Mouse (Mus musculus): ENCODE results near the gene Mrpl42. TPM values are rescaled to one million over a fixed set of nuclear protein-coding genes. Genes with fewer than 3 reads are reported as not detected.

Gene Mrpl42
- polyA plus RNA-seq, 1 experiment from 2014 or later, result 432 TPM

DNA sequence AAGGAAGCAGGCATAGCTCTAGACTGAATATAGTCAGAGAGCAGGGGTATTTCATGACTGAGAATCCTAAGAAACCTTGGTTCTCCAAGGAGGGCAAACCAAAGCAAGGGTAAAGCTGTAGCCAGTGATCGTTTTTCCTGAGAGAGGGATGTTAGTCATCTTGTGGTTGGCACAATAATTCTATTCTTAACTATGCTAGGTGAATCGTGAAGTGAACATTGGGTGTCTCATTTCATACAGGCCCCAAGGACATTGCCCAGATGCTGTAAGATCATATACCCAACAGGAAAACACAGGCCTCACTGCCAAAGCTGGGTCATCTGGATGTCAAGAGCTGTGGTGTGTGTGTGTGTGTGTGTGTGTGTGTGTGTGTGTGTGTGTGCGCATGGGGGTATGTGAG is 30.6 kb downstream of the Mrpl42 start:
- 69% methylated on average over 3 of the region's 3 CpGs for WGBS
- no peak for TF ChIP-seq CTCF (IDR thresholded peaks at IDR 0.05; ENCODE audit: low read depth)
- Histone ChIP-seq H3K4me1 (replicated peaks; ENCODE audit: insufficient read depth, low read length) (no peaks in the 10 kb centered on the region), H3K9me3 (replicated peaks; ENCODE audit: low read length) (no peaks in the 10 kb centered on the region), H3K27ac (no peak overlapping the region), H3K36me3 (ENCODE audit: insufficient read depth, low read length) (no peaks in the 10 kb centered on the region), H3K4me3 (replicated peaks; ENCODE audit: low read depth, low read length) (no peak overlapping the region), H3K9ac (ENCODE audit: low read depth, low read length) (no peak overlapping the region), H3K27me3 (ENCODE audit: insufficient read depth, low read length) (no peaks in the 10 kb centered on the region), H3K4me2 (ENCODE audit: low read length) (no peak overlapping the region)
- DNase-seq (ENCODE audit: low spot score) (no peak), ATAC-seq (replicated peaks; ENCODE audit: low FRiP score, low read depth) (no peak)

DNA sequence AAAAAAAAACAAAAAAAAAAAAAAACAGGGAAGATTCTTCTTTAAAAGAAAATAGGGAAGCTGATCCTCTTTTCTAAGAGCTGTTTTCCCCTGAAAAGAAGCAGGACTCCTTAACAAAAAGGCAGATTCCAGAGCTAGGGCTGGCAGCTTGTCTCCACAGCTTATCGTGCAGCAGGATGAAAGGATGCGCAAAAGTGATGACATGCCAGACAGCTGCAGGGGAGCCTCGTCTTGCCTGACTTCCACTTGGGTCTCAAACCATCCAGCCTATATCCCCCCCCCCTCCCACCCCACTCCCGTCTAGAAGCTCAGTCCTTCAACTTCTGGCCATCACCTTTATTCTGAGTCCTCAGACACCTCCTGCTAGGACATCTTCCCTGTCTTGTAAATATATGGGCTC is 32.8 kb downstream of the Mrpl42 start:
- TF ChIP-seq CTCF (IDR thresholded peaks at IDR 0.05; ENCODE audit: low read depth), result no peak
- Histone ChIP-seq H3K9me3 (replicated peaks; ENCODE audit: low read length) (no peaks in the 10 kb centered on the region), H3K4me1 (replicated peaks; ENCODE audit: insufficient read depth, low read length) (no peaks in the 10 kb centered on the region), H3K27me3 (ENCODE audit: insufficient read depth, low read length) (no peaks in the 10 kb centered on the region), H3K4me2 (ENCODE audit: low read length) (no peak overlapping the region), H3K4me3 (replicated peaks; ENCODE audit: low read depth, low read length) (no peak overlapping the region), H3K9ac (ENCODE audit: low read depth, low read length) (no peak overlapping the region), H3K27ac (no peak overlapping the region), H3K36me3 (ENCODE audit: insufficient read depth, low read length) (no peaks in the 10 kb centered on the region)
- DNase-seq (ENCODE audit: low spot score) (no peak), ATAC-seq (replicated peaks; ENCODE audit: low FRiP score, low read depth) (no peak)
- WGBS, result 64% methylated on average over 4 of the region's 4 CpGs

DNA sequence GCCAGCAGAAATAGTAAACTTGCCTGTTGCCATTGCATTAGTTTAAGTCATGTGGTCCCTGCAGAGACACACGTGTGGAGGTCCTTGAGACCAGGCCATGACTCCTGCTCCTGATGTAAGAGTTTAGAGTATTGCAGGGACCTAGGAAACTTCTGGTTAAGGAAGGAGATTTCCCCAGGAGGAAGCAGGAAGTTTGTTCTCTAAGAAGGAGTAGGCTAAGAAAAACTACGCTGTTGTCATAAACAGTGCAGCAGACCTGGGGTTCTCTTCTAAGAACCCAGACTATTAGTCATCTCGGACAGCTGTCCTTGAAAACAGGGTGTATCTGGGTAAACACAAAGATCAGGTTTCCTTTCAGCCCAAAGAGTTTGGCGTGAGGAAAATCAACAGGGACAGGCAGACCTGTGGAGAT is 36.2 kb downstream of the Mrpl42 start:
- Histone ChIP-seq H3K4me3 (replicated peaks; ENCODE audit: low read depth, low read length) (no peak overlapping the region), H3K4me2 (ENCODE audit: low read length) (no peak overlapping the region), H3K4me1 (replicated peaks; ENCODE audit: insufficient read depth, low read length) (no peaks in the 10 kb centered on the region), H3K27me3 (ENCODE audit: insufficient read depth, low read length) (no peaks in the 10 kb centered on the region), H3K27ac (0 out of 2 replicates have a peak overlapping the region, but pooled peaks have one; percentile 8), H3K9me3 (replicated peaks; ENCODE audit: low read length) (no peaks in the 10 kb centered on the region), H3K9ac (ENCODE audit: low read depth, low read length) (no peak overlapping the region), H3K36me3 (ENCODE audit: insufficient read depth, low read length) (no peaks in the 10 kb centered on the region)
- ATAC-seq (replicated peaks; ENCODE audit: low FRiP score, low read depth), result no peak
- WGBS, result 16% methylated on average over 4 of the region's 4 CpGs
- DNase-seq (ENCODE audit: low spot score), result peak; percentile 10
- TF ChIP-seq CTCF (IDR thresholded peaks at IDR 0.05; ENCODE audit: low read depth), result no peak

- no peaks in the 10 kb centered on the region for H3K27me3 ChIP-seq (ENCODE audit: insufficient read depth, low read length)
- no peak for DNase-seq (ENCODE audit: low spot score)
- no peak for TF ChIP-seq CTCF (IDR thresholded peaks at IDR 0.05; ENCODE audit: low read depth)
- no peaks in the 10 kb centered on the region for H3K9me3 ChIP-seq (replicated peaks; ENCODE audit: low read length)
- H3K27ac ChIP-seq, result no peak overlapping the region
- WGBS, result 78% methylated on average over 6 of the region's 6 CpGs
- no peaks in the 10 kb centered on the region for H3K4me1 ChIP-seq (replicated peaks; ENCODE audit: insufficient read depth, low read length)
- no peak overlapping the region for H3K4me3 ChIP-seq (replicated peaks; ENCODE audit: low read depth, low read length)
- ATAC-seq (replicated peaks; ENCODE audit: low FRiP score, low read depth), result no peak
- no peak overlapping the region for H3K9ac ChIP-seq (ENCODE audit: low read depth, low read length)
- no peaks in the 10 kb centered on the region for H3K36me3 ChIP-seq (ENCODE audit: insufficient read depth, low read length)
- H3K4me2 ChIP-seq (ENCODE audit: low read length), result no peak overlapping the region
These were observed 37.2 kb downstream of the Mrpl42 start for GRCm38 (mm10) chr10:95464527-95464926.

DNA sequence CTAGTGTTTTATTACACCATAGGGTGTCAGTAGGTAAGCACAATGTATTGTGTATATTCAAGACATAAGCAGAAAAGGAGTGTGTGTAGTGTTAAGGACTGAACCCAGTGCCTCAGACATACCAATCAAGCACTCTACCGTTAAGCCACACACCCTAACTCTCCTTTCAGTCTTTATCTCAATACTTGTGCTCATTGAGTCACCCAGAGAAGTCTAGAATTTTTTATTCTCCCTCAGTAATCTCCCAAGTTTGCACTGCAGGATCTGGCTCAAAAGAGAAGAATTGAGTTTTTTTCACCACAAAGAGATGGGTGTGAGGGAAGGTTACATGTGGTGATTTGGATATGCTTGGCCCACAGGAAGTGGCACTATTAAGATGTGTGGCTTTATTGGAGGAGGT is 39.5 kb downstream of the Mrpl42 start:
- no peaks in the 10 kb centered on the region for H3K9me3 ChIP-seq (replicated peaks; ENCODE audit: low read length)
- H3K27me3 ChIP-seq (ENCODE audit: insufficient read depth, low read length), result no peaks in the 10 kb centered on the region
- DNase-seq (ENCODE audit: low spot score) (no peak), ATAC-seq (replicated peaks; ENCODE audit: low FRiP score, low read depth) (no peak)
- no peak for TF ChIP-seq CTCF (IDR thresholded peaks at IDR 0.05; ENCODE audit: low read depth)
- 71% methylated on average over 1 of the region's 1 CpGs for WGBS
- H3K4me1 ChIP-seq (replicated peaks; ENCODE audit: insufficient read depth, low read length), result no peaks in the 10 kb centered on the region
- H3K27ac ChIP-seq, result no peak overlapping the region
- H3K9ac ChIP-seq (ENCODE audit: low read depth, low read length), result no peak overlapping the region
- no peak overlapping the region for H3K4me3 ChIP-seq (replicated peaks; ENCODE audit: low read depth, low read length)
- H3K36me3 ChIP-seq (ENCODE audit: insufficient read depth, low read length), result no peaks in the 10 kb centered on the region
- H3K4me2 ChIP-seq (ENCODE audit: low read length), result no peak overlapping the region

DNA sequence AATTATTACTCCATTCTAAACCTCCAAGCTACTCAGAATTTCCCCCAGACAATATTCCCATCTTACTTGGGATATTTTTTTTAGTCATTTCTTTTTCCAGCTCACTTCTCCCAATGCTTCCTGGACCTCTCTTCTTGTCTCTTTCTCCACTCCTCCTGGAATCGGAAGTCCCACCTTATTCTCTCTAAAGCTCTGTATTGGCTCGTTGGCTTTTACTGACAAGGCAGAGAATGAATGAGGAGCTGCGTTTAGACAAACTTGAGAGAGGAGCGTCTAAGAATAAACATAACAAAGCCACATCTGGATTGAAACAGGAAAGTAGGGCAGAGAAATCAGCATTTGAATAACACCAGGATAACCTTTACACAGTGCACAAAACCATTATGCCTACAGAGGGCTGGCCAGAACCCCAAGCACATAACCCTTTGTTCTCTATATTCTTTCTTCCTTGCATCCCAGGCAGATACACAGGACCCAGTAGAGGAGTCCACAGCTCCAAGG is 40.6 kb downstream of the Mrpl42 start:
- WGBS, result 70% methylated on average over 4 of the region's 4 CpGs
- H3K27ac ChIP-seq, result no peak overlapping the region
- no peak overlapping the region for H3K4me2 ChIP-seq (ENCODE audit: low read length)
- H3K9ac ChIP-seq (ENCODE audit: low read depth, low read length), result no peak overlapping the region
- no peaks in the 10 kb centered on the region for H3K36me3 ChIP-seq (ENCODE audit: insufficient read depth, low read length)
- H3K9me3 ChIP-seq (replicated peaks; ENCODE audit: low read length), result no peaks in the 10 kb centered on the region
- TF ChIP-seq CTCF (IDR thresholded peaks at IDR 0.05; ENCODE audit: low read depth), result no peak
- no peaks in the 10 kb centered on the region for H3K27me3 ChIP-seq (ENCODE audit: insufficient read depth, low read length)
- ATAC-seq (replicated peaks; ENCODE audit: low FRiP score, low read depth) (no peak), DNase-seq (ENCODE audit: low spot score) (no peak)
- H3K4me1 ChIP-seq (replicated peaks; ENCODE audit: insufficient read depth, low read length), result no peaks in the 10 kb centered on the region
- H3K4me3 ChIP-seq (replicated peaks; ENCODE audit: low read depth, low read length), result no peak overlapping the region
